Mouse (Mus musculus) liver, embryonic 12.5 days (tissue): ENCODE data around the gene Kir3dl1. TPM values are rescaled to one million over a fixed set of nuclear protein-coding genes. Genes with fewer than 3 reads are reported as not detected.
"Not testable (repeated sequence)": the region's sequence is repeated elsewhere in the genome, so short reads cannot be mapped to it uniquely, and the experiment has no call there.

Source experiments
- ATAC-seq: fragments of 200-750 bp; cut with Nextera tagmentation; 2 replicates; pipeline ENCODE4 v1.8.0; 2017; ENCODE audit warnings: moderate number of reproducible peaks, mild to moderate bottlenecking, moderate library complexity
- H3K27ac ChIP-seq: fragments of 300-500 bp; sonication (generic); 2 replicates; pipeline ENCODE4 v1.5.1; 2016; ENCODE audit warnings: mild to moderate bottlenecking
- H3K27me3 ChIP-seq: fragments of 300-500 bp; sonication (generic); replicated peaks from 2 replicates; pipeline ENCODE4 v1.6.1; 2016; ENCODE audit warnings: mild to moderate bottlenecking, moderate library complexity
- H3K36me3 ChIP-seq: fragments of 300-500 bp; sonication (generic); 2 replicates; pipeline ENCODE4 v1.6.1; 2016; ENCODE audit warnings: mild to moderate bottlenecking, moderate library complexity
- H3K4me1 ChIP-seq: fragments of 300-500 bp; sonication (generic); 2 replicates; pipeline ENCODE4 v1.6.1; 2016
- H3K4me2 ChIP-seq: fragments of 300-500 bp; sonication (generic); 2 replicates; pipeline ENCODE4 v1.6.1; 2016; ENCODE audit warnings: mild to moderate bottlenecking, moderate library complexity
- H3K4me3 ChIP-seq: fragments of 300-500 bp; sonication (generic); 2 replicates; pipeline ENCODE4 v1.5.1; 2016; ENCODE audit warnings: mild to moderate bottlenecking, moderate library complexity
- H3K9ac ChIP-seq: fragments of 300-500 bp; sonication (generic); 2 replicates; pipeline ENCODE4 v1.6.1; 2016; ENCODE audit warnings: mild to moderate bottlenecking, moderate library complexity
- H3K9me3 ChIP-seq: fragments of 300-500 bp; sonication (generic); replicated peaks from 2 replicates; pipeline ENCODE4 v1.6.1; 2016; ENCODE audit warnings: mild to moderate bottlenecking, moderate library complexity
- WGBS: fragments of 180-500 bp; shearing (Covaris S2); methylation state at CpG from one replicate; pipeline ENCODE4 v1.1.7; 2016; ENCODE audit not compliant: insufficient replicate concordance; 5-methylcytosine and 5-hydroxymethylcytosine counted together
- polyA plus RNA-seq: library from polyadenylated mRNA; unstranded; fragments of >200 nt; fragmentation: Nextera tagmentation; extraction: Ambion mirVana; gene quantifications from 2 replicates; pipeline ENCODE4 v1.2.1, GENCODE M21; 2016

The Kir3dl1 gene
- not detected in 2 replicates for polyA plus RNA-seq

- 60% methylated on average over 4 of the region's 4 CpGs for WGBS
- not testable (repeated sequence) for H3K9me3 ChIP-seq, H3K36me3 ChIP-seq, ATAC-seq, H3K27me3 ChIP-seq, H3K9ac ChIP-seq, H3K4me3 ChIP-seq, H3K4me1 ChIP-seq, H3K4me2 ChIP-seq, H3K27ac ChIP-seq
These were observed at the start of gene Kir3dl1 for GRCm38 (mm10) chrX:136517699-136518098. Gene Kir3dl1, plus strand, starts transcription at chrX:136517999.

GRCm38 (mm10) chrX:136543956-136544355, 26.2 kb downstream of the Kir3dl1 start, which contains the start of gene Kir3dl2:
Gene Kir3dl2, minus strand, starts transcription at chrX:136544056.
- H3K4me3 ChIP-seq, H3K4me1 ChIP-seq, H3K27ac ChIP-seq, H3K36me3 ChIP-seq, H3K27me3 ChIP-seq, H3K9ac ChIP-seq, ATAC-seq, H3K9me3 ChIP-seq, H3K4me2 ChIP-seq: not testable (repeated sequence)
- WGBS: 52% methylated on average over 1 of the region's 1 CpGs

- not testable (repeated sequence) for H3K9ac ChIP-seq, H3K36me3 ChIP-seq, ATAC-seq
These were observed 51.3 kb downstream of the Kir3dl1 start for GRCm38 (mm10) chrX:136569094-136569493.

More at GRCm38 (mm10) chrX:136569094-136569493, 51.3 kb downstream of the Kir3dl1 start:
- not testable (repeated sequence) for H3K4me1 ChIP-seq, H3K27ac ChIP-seq, H3K4me2 ChIP-seq, H3K27me3 ChIP-seq, H3K9me3 ChIP-seq, H3K4me3 ChIP-seq
- 79% methylated on average over 9 of the region's 9 CpGs for WGBS

Other genes with a start within 250 kb of the Kir3dl1 start
- 273 and 279 TPM in 2 replicates for gene Bex3, start 247.7 kb upstream of the Kir3dl1 start, polyA plus RNA-seq
- gene Kir3dl2, start 26.1 kb downstream of the Kir3dl1 start, polyA plus RNA-seq: not detected in 2 replicates
- gene Tceal3, start 72.8 kb downstream of the Kir3dl1 start, polyA plus RNA-seq: 1.0 and 1.2 TPM in 2 replicates
- 1.0 and 1.4 TPM in 2 replicates for gene Tceal1, start 190.0 kb downstream of the Kir3dl1 start, polyA plus RNA-seq
- 261 and 263 TPM in 2 replicates for gene Morf4l2, start 225.7 kb downstream of the Kir3dl1 start, polyA plus RNA-seq